Mouse (Mus musculus): ENCODE measurements around the gene Nsfl1c. TPM values are rescaled to one million over a fixed set of nuclear protein-coding genes. Genes with fewer than 3 reads are reported as not detected.

The Nsfl1c gene
- polyA plus RNA-seq, 1 experiment from 2014 or later: 92.8 TPM

DNA sequence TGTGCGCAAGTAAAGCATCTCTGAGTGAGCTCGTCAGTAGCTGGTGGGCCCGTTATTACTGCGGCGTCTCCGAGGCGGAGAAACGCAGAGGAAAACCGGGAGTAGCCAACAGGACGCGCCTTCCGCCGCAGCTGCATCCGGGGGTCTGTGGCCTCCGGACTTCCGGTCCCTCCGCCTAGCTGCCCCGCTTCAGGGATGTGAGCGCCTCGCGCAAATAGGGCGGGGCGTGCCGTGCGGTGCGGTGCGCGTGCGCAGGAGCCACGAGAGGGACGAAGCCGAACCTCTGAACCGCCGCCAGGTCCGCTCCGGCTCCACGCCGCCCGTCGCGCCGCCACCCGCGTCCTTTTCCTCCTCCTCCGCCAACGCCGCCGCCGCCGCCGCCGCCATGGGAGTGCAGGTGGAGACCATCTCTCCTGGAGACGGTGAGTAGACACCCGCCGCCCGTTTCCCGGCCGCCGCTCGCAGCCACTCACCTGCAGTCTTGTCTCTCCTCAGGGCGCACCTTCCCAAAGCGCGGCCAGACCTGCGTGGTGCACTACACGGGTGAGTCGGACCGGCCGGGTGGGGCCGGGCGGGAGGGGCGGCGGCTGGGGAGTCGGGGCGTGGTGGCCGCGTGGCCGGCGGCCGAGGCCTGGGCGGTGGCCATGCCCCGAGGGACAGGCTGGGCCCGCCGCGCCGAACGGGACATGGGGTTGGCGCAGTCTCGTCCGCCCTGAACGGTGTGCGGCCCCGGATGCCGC, 48.5 kb downstream of the Nsfl1c start, which contains the start of gene Fkbp1a:
Fkbp1a (plus strand) TSS at position 161 of the 740 bp plus-strand sequence.
- peak; percentile 37; the same call in 1 of the 2 replicates for TF ChIP-seq CTCF (IDR thresholded peaks at IDR 0.05; ENCODE audit: low read depth)
- WGBS: under 1% methylated on average over 89 of the region's 93 CpGs
- Histone ChIP-seq H3K4me1 (replicated peaks; ENCODE audit: control insufficient read depth, insufficient read depth, low read length) (peaks cover 10% of the 10 kb centered on the region), H3K4me3 (ENCODE audit: low read depth, low read length) (peak within 1 kb of the TSS; percentile 62), H3K9me3 (ENCODE audit: control insufficient read depth) (no peaks in the 10 kb centered on the region), H3K36me3 (ENCODE audit: control insufficient read depth, insufficient read depth) (peaks cover 16% of the 10 kb centered on the region; the same call in 1 of the 2 replicates), H3K9ac (ENCODE audit: low read depth, low read length) (peak within 1 kb of the TSS; percentile 75), H3K27ac (ENCODE audit: low read depth, low read length) (peak within 1 kb of the TSS; percentile 80), H3K4me2 (replicated peaks; ENCODE audit: low read depth) (peak within 1 kb of the TSS; percentile 80), H3K27me3 (replicated peaks; ENCODE audit: control insufficient read depth, insufficient read depth, low read length) (no peaks in the 10 kb centered on the region)
- peak; percentile 96 for ATAC-seq

DNA sequence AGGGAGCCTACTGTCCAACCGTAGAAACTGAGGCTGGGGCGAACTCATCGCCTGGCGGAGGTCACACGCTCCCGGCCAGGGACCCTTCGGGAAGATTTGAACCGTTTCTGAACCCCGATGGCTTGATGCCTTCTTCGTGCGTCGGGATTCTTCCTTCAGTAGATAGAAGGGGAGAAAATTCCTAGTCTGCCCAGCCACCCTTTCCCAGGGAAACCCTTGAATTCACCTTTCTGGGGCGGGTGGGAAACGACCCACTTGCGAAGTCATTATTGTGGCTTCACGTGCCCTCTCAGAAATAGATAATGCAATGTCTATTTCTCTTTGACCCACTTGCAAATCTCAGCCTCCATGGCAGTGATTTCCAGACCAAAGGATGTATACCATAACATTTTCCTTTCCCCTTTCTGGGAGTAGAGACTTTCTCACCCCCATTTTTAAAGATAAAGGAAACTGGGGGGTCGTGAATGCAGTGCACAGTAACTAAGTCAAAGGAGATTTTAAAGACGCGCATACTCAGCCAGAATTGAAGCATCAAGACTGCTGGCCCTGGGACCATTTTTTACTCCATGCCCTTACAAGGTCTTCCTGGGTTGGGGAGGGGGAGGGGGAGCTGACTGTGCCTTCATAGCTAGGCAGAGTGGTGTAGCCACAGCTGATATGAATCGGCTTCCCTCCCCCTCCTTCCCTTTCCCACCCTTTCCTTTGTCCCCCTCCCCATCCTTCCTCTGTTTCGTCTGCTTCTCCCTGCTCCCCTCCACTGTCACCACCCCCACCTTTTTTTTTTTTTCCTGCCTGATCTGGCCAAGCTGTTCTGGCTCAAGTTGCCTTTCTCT, 49.3 kb downstream of the Nsfl1c start:
- Histone ChIP-seq H3K27ac (ENCODE audit: low read depth, low read length) (peak overlapping the region; percentile 80), H3K36me3 (ENCODE audit: control insufficient read depth, insufficient read depth) (peaks cover 16% of the 10 kb centered on the region; the same call in 1 of the 2 replicates), H3K27me3 (replicated peaks; ENCODE audit: control insufficient read depth, insufficient read depth, low read length) (no peaks in the 10 kb centered on the region), H3K9me3 (ENCODE audit: control insufficient read depth) (no peaks in the 10 kb centered on the region), H3K4me2 (replicated peaks; ENCODE audit: low read depth) (peak overlapping the region; percentile 80), H3K4me3 (ENCODE audit: low read depth, low read length) (peak overlapping the region; percentile 62), H3K4me1 (replicated peaks; ENCODE audit: control insufficient read depth, insufficient read depth, low read length) (peaks cover 10% of the 10 kb centered on the region), H3K9ac (ENCODE audit: low read depth, low read length) (peak overlapping the region; percentile 75)
- no peak for TF ChIP-seq CTCF (IDR thresholded peaks at IDR 0.05; ENCODE audit: low read depth)
- no peak for ATAC-seq
- 1% methylated on average over 21 of the region's 21 CpGs for WGBS

DNA sequence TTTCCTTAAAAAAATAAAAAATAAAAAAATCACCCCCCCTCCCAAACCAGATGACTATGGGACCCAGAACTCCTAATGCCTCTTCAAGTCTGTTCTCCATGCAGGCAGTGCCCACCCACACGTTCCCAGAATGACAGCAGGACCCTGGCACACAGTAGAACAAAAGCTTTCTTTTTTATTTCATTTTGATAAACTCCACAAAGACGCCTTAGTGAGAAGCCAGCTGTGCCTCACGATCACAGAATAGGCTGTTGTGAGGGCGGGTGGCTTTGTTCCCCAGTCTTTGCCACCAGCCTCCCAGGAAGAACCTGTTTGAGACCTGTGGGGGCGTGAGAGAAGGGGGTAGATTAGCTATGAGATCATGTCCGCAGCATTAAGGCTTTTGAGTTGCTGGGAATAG, 50.7 kb downstream of the Nsfl1c start:
- no peak for ATAC-seq
- Histone ChIP-seq H3K27me3 (replicated peaks; ENCODE audit: control insufficient read depth, insufficient read depth, low read length) (no peaks in the 10 kb centered on the region), H3K36me3 (ENCODE audit: control insufficient read depth, insufficient read depth) (peaks cover 20% of the 10 kb centered on the region; the same call in 1 of the 2 replicates), H3K4me3 (ENCODE audit: low read depth, low read length) (no peak overlapping the region), H3K4me2 (replicated peaks; ENCODE audit: low read depth) (peak overlapping the region; percentile 80), H3K27ac (ENCODE audit: low read depth, low read length) (no peak overlapping the region), H3K9me3 (ENCODE audit: control insufficient read depth) (no peaks in the 10 kb centered on the region), H3K9ac (ENCODE audit: low read depth, low read length) (no peak overlapping the region), H3K4me1 (replicated peaks; ENCODE audit: control insufficient read depth, insufficient read depth, low read length) (peaks cover 13% of the 10 kb centered on the region)
- 63% methylated on average over 6 of the region's 6 CpGs for WGBS
- no peak for TF ChIP-seq CTCF (IDR thresholded peaks at IDR 0.05; ENCODE audit: low read depth)

- H3K9me3 ChIP-seq (ENCODE audit: control insufficient read depth): no peaks in the 10 kb centered on the region
- 89% methylated on average over 4 of the region's 4 CpGs for WGBS
- no peak overlapping the region for H3K4me2 ChIP-seq (replicated peaks; ENCODE audit: low read depth)
- no peak for TF ChIP-seq CTCF (IDR thresholded peaks at IDR 0.05; ENCODE audit: low read depth)
- peaks cover 37% of the 10 kb centered on the region for H3K36me3 ChIP-seq (ENCODE audit: control insufficient read depth, insufficient read depth)
- H3K9ac ChIP-seq (ENCODE audit: low read depth, low read length): no peak overlapping the region
- peaks cover 10% of the 10 kb centered on the region for H3K4me1 ChIP-seq (replicated peaks; ENCODE audit: control insufficient read depth, insufficient read depth, low read length)
- H3K27ac ChIP-seq (ENCODE audit: low read depth, low read length): no peak overlapping the region
- no peaks in the 10 kb centered on the region for H3K27me3 ChIP-seq (replicated peaks; ENCODE audit: control insufficient read depth, insufficient read depth, low read length)
- H3K4me3 ChIP-seq (ENCODE audit: low read depth, low read length): no peak overlapping the region
- no peak for ATAC-seq
Measured at GRCm38 (mm10) chr2:151546571-151546970, 52.6 kb downstream of the Nsfl1c start.

- TF ChIP-seq CTCF (IDR thresholded peaks at IDR 0.05; ENCODE audit: low read depth): no peak
- peaks cover 58% of the 10 kb centered on the region for H3K36me3 ChIP-seq (ENCODE audit: control insufficient read depth, insufficient read depth)
- no peaks in the 10 kb centered on the region for H3K27me3 ChIP-seq (replicated peaks; ENCODE audit: control insufficient read depth, insufficient read depth, low read length)
- H3K9ac ChIP-seq (ENCODE audit: low read depth, low read length): no peak overlapping the region
- ATAC-seq: no peak
- no peaks in the 10 kb centered on the region for H3K9me3 ChIP-seq (ENCODE audit: control insufficient read depth)
- H3K4me3 ChIP-seq (ENCODE audit: low read depth, low read length): no peak overlapping the region
- H3K27ac ChIP-seq (ENCODE audit: low read depth, low read length): no peak overlapping the region
- peaks cover 4% of the 10 kb centered on the region for H3K4me1 ChIP-seq (replicated peaks; ENCODE audit: control insufficient read depth, insufficient read depth, low read length)
- 85% methylated on average over 3 of the region's 3 CpGs for WGBS
- H3K4me2 ChIP-seq (replicated peaks; ENCODE audit: low read depth): no peak overlapping the region
Measured at GRCm38 (mm10) chr2:151549615-151550121, 55.7 kb downstream of the Nsfl1c start.

Other genes starting within 250 kb of the Nsfl1c start
- not detected in 2 replicates for gene 4921509C19Rik, start 18.0 kb upstream of the Nsfl1c start, polyA plus RNA-seq (2015; fragmentation: Nextera tagmentation; extraction: Ambion mirVana)
- gene Fkbp1a, start 48.3 kb downstream of the Nsfl1c start, polyA plus RNA-seq (2015; fragmentation: Nextera tagmentation; extraction: Ambion mirVana): 370 and 377 TPM in 2 replicates
- 55.2 and 66.7 TPM in 2 replicates for gene Sdcbp2, start 78.4 kb downstream of the Nsfl1c start, polyA plus RNA-seq (2015; fragmentation: Nextera tagmentation; extraction: Ambion mirVana)
- gene Snph, start 138.4 kb downstream of the Nsfl1c start, polyA plus RNA-seq (2015; fragmentation: Nextera tagmentation; extraction: Ambion mirVana): 0.60 and 0.89 TPM in 2 replicates
- 0.09 TPM in 1 of 2 replicates, not detected in the other for gene Rad21l, start 174.4 kb downstream of the Nsfl1c start, polyA plus RNA-seq (2015; fragmentation: Nextera tagmentation; extraction: Ambion mirVana)
- 1.3 TPM in 2 replicates for gene Tmem74b, start 207.8 kb downstream of the Nsfl1c start, polyA plus RNA-seq (2015; fragmentation: Nextera tagmentation; extraction: Ambion mirVana)

Data from intestine, postnatal 0 days (tissue).